Mouse (Mus musculus) erythroblast, embryonic 14.5 days (primary cell): ENCODE measurements around the gene Osgin1. TPM values are rescaled to one million over a fixed set of nuclear protein-coding genes. Genes with fewer than 3 reads are reported as not detected.

Experiments
- H3K27me3 ChIP-seq: 2 replicates; pipeline ENCODE4 v1.6.1; 2012; ENCODE audit warnings: inconsistent platforms; ENCODE audit not compliant: control insufficient read depth
- H3K36me3 ChIP-seq: 2 replicates; pipeline ENCODE4 v1.6.1; 2012; ENCODE audit warnings: mild to moderate bottlenecking, inconsistent platforms; ENCODE audit not compliant: control insufficient read depth
- H3K4me1 ChIP-seq: 2 replicates; pipeline ENCODE4 v1.6.1; 2012; ENCODE audit warnings: inconsistent platforms; ENCODE audit not compliant: control insufficient read depth
- H3K4me3 ChIP-seq: replicated peaks from 2 replicates; pipeline ENCODE3; 2012; ENCODE audit warnings: moderate library complexity, mild to moderate bottlenecking, inconsistent platforms
- H3K9me3 ChIP-seq: 2 replicates; pipeline ENCODE4 v1.6.1; 2012; ENCODE audit warnings: low read length, inconsistent platforms, mixed read lengths; ENCODE audit not compliant: control insufficient read depth
- GATA1 ChIP-seq: IDR thresholded peaks from 2 replicates; pipeline ENCODE4 v1.6.1; 2012; ENCODE audit warnings: low read length, inconsistent platforms, mixed read lengths
- TAL1 ChIP-seq: IDR thresholded peaks from 3 replicates; pipeline ENCODE4 v1.6.1; 2012; ENCODE audit warnings: low read length, inconsistent platforms, mixed read lengths
- polyA plus RNA-seq: library from polyadenylated mRNA; stranded (reverse); fragments of >175 nt; gene quantifications from 2 replicates; pipeline ENCODE4 v1.2.3, GENCODE M21; 2012

The Osgin1 gene
- polyA plus RNA-seq, 1 experiment = 0.30 TPM

DNA sequence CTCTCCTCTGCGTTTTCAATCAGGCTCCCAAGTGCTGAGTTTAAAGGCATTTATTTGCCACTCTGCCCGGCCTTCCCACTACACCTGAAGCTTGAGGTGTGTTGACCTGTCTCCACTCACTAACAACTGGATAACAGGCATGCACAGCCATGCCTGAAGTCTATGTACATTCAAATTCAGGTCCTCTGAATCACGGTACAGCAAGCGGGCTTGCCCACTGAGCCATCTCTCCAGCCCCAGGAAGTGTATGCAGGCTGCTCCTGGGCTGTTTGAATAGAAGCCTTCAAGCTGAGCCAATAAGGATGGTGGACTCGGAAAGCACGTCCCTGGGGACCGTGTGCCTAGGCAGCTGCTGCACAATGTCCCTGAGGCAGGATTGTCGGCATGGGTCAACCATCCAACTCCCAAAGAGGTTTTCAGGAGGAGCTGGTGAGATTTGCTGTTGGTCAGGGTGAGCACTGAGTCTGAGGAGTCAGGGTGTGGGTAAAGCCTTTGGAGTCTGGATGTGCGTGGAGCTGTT is 12.3 kb upstream of the Osgin1 start:
- TF ChIP-seq GATA1 = no peak
- TF ChIP-seq TAL1 = no peak
- Histone ChIP-seq H3K9me3 (no peaks in the 10 kb centered on the region), H3K36me3 (no peaks in the 10 kb centered on the region), H3K4me1 (no peaks in the 10 kb centered on the region; the same call in 1 of the 2 replicates), H3K4me3 (no peak overlapping the region), H3K27me3 (no peaks in the 10 kb centered on the region)

- H3K36me3 ChIP-seq = no peaks in the 10 kb centered on the region
- TF ChIP-seq TAL1 = no peak
- TF ChIP-seq GATA1 = no peak
- no peaks in the 10 kb centered on the region; the same call in 1 of the 2 replicates for H3K4me1 ChIP-seq
- H3K27me3 ChIP-seq = no peaks in the 10 kb centered on the region
- no peak overlapping the region for H3K4me3 ChIP-seq
- H3K9me3 ChIP-seq = no peaks in the 10 kb centered on the region
Observed at GRCm38 (mm10) chr8:119422123-119422711, 11.7 kb upstream of the Osgin1 start.

DNA sequence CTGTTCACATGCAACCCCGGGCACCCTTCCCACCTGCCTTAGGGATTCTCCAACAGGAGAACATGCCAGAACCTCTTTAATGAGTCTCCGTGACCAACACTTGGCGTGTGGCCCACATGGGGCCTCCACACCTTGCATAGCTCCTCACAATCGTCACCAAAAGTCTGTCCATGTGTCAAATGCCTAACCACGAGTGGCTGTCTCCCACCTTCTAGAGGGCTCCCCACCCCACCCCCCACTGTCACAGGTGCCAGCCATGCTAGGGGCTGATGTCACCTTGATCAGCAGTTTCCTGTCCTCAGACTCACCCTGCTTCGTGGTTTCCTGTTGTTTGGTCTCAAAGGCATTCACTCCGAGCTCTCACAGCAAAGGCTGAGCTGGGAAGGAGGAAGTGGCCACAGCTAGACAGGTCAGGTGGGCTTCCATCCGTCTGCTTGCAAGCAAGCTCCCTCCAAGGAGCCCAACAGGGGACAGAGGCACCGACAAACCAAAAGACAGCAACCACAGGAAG is 10.2 kb upstream of the Osgin1 start:
- no peak for TF ChIP-seq GATA1
- no peak for TF ChIP-seq TAL1
- Histone ChIP-seq H3K9me3 (no peaks in the 10 kb centered on the region), H3K4me3 (peak overlapping the region; percentile 6), H3K4me1 (no peaks in the 10 kb centered on the region; the same call in 1 of the 2 replicates), H3K27me3 (no peaks in the 10 kb centered on the region), H3K36me3 (no peaks in the 10 kb centered on the region)

DNA sequence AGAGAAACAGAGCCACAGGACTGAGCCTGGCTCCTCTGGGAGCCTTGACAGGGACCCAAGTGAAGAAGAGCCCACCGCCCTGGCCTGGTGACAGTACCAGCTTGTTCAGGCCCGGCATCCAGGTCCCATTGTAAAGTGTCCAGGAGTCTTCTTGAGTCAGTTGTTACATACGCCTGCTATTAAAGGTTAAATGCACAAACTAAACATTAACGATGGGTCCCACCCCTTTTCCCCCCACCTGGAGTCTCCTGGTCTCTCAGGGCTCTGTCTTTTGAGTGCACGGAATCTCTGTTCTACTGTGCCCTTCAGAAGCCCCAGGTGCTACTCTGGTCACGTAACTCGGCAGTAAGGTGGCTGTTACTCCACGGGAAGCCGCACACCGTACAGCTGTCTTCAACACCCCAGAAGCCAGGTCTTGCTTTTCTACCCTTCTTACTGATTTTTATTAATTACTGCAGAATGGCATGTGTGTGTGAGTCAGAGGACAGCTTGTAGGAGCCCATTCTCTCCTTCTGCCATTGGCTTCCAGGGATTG is 9.7 kb upstream of the Osgin1 start:
- no peaks in the 10 kb centered on the region; the same call in 1 of the 2 replicates for H3K4me1 ChIP-seq
- no peaks in the 10 kb centered on the region for H3K9me3 ChIP-seq
- TF ChIP-seq GATA1 (no peak), TAL1 (no peak)
- H3K4me3 ChIP-seq = no peak overlapping the region
- no peaks in the 10 kb centered on the region for H3K27me3 ChIP-seq
- no peaks in the 10 kb centered on the region for H3K36me3 ChIP-seq

DNA sequence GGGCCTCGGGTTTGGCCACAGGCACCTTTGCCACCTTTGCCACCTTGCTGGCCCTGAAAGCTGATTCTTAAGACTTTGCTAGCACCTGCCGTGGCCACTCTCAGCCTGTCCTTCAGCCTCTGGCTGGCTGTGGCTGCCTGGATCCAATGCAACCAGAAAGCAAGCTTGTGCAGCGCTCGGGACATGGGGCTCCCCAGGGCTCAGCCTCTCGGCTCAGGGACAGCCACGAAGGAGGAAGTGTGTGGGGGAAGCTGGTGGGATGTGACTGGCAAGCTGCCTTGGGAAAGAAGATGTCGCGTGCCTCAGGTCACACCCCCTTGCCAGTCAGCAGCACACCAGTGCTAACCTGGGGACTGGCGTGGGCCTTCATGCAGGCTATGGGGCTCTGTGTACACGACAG is 9.2 kb upstream of the Osgin1 start:
- Histone ChIP-seq H3K4me1 (no peaks in the 10 kb centered on the region; the same call in 1 of the 2 replicates), H3K9me3 (no peaks in the 10 kb centered on the region), H3K36me3 (no peaks in the 10 kb centered on the region), H3K27me3 (no peaks in the 10 kb centered on the region), H3K4me3 (no peak overlapping the region)
- TF ChIP-seq GATA1 (no peak), TAL1 (no peak)

DNA sequence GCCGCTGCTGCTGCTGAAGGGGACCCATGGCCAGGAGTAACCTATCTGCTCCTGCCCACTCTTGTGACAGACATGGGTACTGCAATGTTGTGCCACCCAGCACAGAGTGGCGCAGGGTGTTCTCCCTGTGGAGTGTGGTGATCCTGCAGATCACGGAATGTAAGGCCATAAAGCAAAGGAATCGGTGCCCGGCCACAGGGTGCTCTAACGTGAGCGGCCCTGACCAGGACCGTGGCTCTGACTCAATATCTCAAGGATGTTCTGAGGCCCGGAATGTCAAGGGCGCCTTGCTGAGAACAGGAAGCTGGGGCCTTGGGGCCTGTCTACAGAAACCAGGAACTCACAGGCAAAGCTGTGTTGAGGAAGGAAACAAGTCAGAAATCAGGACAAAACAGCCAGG is 8.4 kb upstream of the Osgin1 start:
- no peaks in the 10 kb centered on the region for H3K27me3 ChIP-seq
- no peaks in the 10 kb centered on the region; the same call in 1 of the 2 replicates for H3K4me1 ChIP-seq
- no peaks in the 10 kb centered on the region for H3K36me3 ChIP-seq
- TF ChIP-seq TAL1 = no peak
- no peak for TF ChIP-seq GATA1
- H3K4me3 ChIP-seq = no peak overlapping the region
- H3K9me3 ChIP-seq = no peaks in the 10 kb centered on the region

- no peaks in the 10 kb centered on the region; the same call in 1 of the 2 replicates for H3K4me1 ChIP-seq
- H3K36me3 ChIP-seq = no peaks in the 10 kb centered on the region
- no peaks in the 10 kb centered on the region for H3K27me3 ChIP-seq
- TF ChIP-seq TAL1 = no peak
- TF ChIP-seq GATA1 = no peak
- no peaks in the 10 kb centered on the region for H3K9me3 ChIP-seq
- no peak overlapping the region for H3K4me3 ChIP-seq
Observed at GRCm38 (mm10) chr8:119426069-119426735, 7.7 kb upstream of the Osgin1 start.

DNA sequence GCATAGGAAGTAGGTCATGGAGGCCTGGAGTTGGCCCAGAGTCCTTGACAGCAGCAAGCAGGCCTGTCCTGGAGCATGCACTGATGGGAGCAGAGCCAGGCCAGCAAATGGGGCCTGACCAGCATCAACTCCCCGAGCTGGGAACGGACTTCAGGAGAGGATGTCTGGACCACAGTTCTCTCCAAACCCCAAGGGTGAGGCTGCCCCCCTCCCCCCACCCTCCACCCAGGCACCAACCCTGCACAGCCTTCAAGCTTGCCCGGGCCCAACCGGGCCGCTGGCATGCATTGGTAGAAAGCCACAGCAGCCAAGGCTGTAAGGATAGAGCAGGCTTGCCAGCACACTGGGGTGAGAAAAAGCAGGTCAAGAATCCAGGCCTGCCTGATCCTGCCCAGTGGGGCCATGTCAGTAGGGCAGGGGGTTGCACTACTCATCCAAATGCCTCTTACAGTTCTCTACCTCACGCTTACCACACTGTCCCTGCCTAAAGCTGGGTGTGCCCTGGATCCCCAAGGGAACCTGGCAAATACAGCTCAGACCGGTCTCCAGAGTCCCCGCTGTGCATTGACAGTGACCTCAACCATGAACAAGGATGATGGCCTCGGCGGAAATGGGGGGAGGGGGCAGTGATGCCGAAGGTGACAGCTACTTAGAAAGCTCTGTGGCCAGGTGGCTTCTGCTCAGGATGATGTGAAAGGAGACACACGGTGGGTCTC is 6.1 kb upstream of the Osgin1 start:
- Histone ChIP-seq H3K4me1 (no peaks in the 10 kb centered on the region; the same call in 1 of the 2 replicates), H3K9me3 (no peaks in the 10 kb centered on the region), H3K27me3 (no peaks in the 10 kb centered on the region), H3K36me3 (no peaks in the 10 kb centered on the region), H3K4me3 (no peak overlapping the region)
- TF ChIP-seq TAL1 = no peak
- TF ChIP-seq GATA1 = no peak
